Comparison of ENCODE assay signal across 17 mouse cellular contexts in genomic region chr16:35457011-35457419, GRCm38 (mm10). TPM values are rescaled to one million over a fixed set of nuclear protein-coding genes. Genes with fewer than 3 reads are reported as not detected.
A peak's percentile ranks its signal among the peaks of the same experiment; 100 is the strongest.
DNase-seq lines count a peak whose midpoint lies in the region; ATAC-seq and TF ChIP-seq lines count a peak whose summit lies in the region.
"Had no signal": no experiment of that assay in that cellular context is flagged by ENCODE, and none has a peak within 500 bp of the region (broad histone marks: within the 10 kb centered on the region; RNA-seq: fewer than 3 reads in every experiment).

No protein-coding gene starts in this region.

- H3K9ac ChIP-seq in kidney, embryonic 16.5 days (replicated peaks; ENCODE audit: low read length), result no peak overlapping the region
- peak overlapping the region; percentile 26 for H3K9ac ChIP-seq in liver, adult 2 months (ENCODE audit: low read depth, low read length)
- no peak overlapping the region for H3K9ac ChIP-seq in liver, embryonic 11.5 days (ENCODE audit: low read depth, low read length)
- no peak overlapping the region for H3K9ac ChIP-seq in forebrain, embryonic 11.5 days (ENCODE audit: low read length)
- H3K9ac ChIP-seq: embryonic facial prominence, embryonic 12.5 days; hindbrain, embryonic 12.5 days; liver, embryonic 13.5 days had no signal

- H3K4me1 ChIP-seq in kidney, embryonic 16.5 days (ENCODE audit: insufficient read depth, low read length), result 0 out of 2 replicates have a peak, but pooled peaks cover 4% of the 10 kb centered on the region
- peaks cover 28% of the 10 kb centered on the region for H3K4me1 ChIP-seq in liver, adult 2 months (ENCODE audit: control insufficient read depth, insufficient read depth, low read length)
- H3K4me1 ChIP-seq in liver, embryonic 11.5 days (replicated peaks; ENCODE audit: control insufficient read depth, insufficient read depth, low read length), result no peaks in the 10 kb centered on the region
- no peaks in the 10 kb centered on the region for H3K4me1 ChIP-seq in forebrain, embryonic 11.5 days (replicated peaks; ENCODE audit: control insufficient read depth, insufficient read depth, low read length)
- H3K4me1 ChIP-seq: embryonic facial prominence, embryonic 12.5 days; liver, embryonic 13.5 days; megakaryocyte, embryonic 14.5 days had no signal

- no peaks in the 10 kb centered on the region for H3K27me3 ChIP-seq in kidney, embryonic 16.5 days (ENCODE audit: insufficient read depth, low read length)
- no peaks in the 10 kb centered on the region for H3K27me3 ChIP-seq in liver, adult 2 months (ENCODE audit: control insufficient read depth, insufficient read depth, low read length)
- H3K27me3 ChIP-seq in liver, embryonic 11.5 days (replicated peaks; ENCODE audit: control insufficient read depth, insufficient read depth, low read length), result no peaks in the 10 kb centered on the region
- no peaks in the 10 kb centered on the region for H3K27me3 ChIP-seq in forebrain, embryonic 11.5 days (ENCODE audit: control insufficient read depth, insufficient read depth, low read length)
- H3K27me3 ChIP-seq: embryonic facial prominence, embryonic 12.5 days; hindbrain, embryonic 12.5 days; liver, embryonic 13.5 days; megakaryocyte, embryonic 14.5 days had no signal

- H3K9me3 ChIP-seq in kidney, embryonic 16.5 days (ENCODE audit: low read length), result no peaks in the 10 kb centered on the region
- no peaks in the 10 kb centered on the region for H3K9me3 ChIP-seq in liver, embryonic 11.5 days (ENCODE audit: control insufficient read depth, low read length)
- H3K9me3 ChIP-seq in forebrain, embryonic 11.5 days (ENCODE audit: control insufficient read depth, low read length), result no peaks in the 10 kb centered on the region
- H3K9me3 ChIP-seq: embryonic facial prominence, embryonic 12.5 days; hindbrain, embryonic 12.5 days; liver, embryonic 13.5 days; megakaryocyte, embryonic 14.5 days had no signal

- 77% methylated on average over 7 of the region's 7 CpGs for WGBS in kidney, embryonic 16.5 days
- WGBS in liver, adult 2 months, result 43% methylated on average over 7 of the region's 7 CpGs
- 88% methylated on average over 7 of the region's 7 CpGs for WGBS in liver, embryonic 11.5 days
- 95% methylated on average over 7 of the region's 7 CpGs for WGBS in forebrain, embryonic 11.5 days

- H3K4me3 ChIP-seq in kidney, embryonic 16.5 days (ENCODE audit: low read length), result no peak overlapping the region
- H3K4me3 ChIP-seq in liver, adult 2 months (ENCODE audit: insufficient read depth, low read depth, low read length), result no peak overlapping the region
- H3K4me3 ChIP-seq in liver, embryonic 11.5 days (ENCODE audit: low read depth, low read length), result no peak overlapping the region
- H3K4me3 ChIP-seq in forebrain, embryonic 11.5 days (ENCODE audit: low read depth, low read length), result no peak overlapping the region
- H3K4me3 ChIP-seq: embryonic facial prominence, embryonic 12.5 days; hindbrain, embryonic 12.5 days; liver, embryonic 13.5 days; megakaryocyte, embryonic 14.5 days had no signal

- no peak overlapping the region for H3K4me2 ChIP-seq in kidney, embryonic 16.5 days (replicated peaks; ENCODE audit: low read depth, low read length)
- no peak overlapping the region for H3K4me2 ChIP-seq in liver, embryonic 11.5 days
- H3K4me2 ChIP-seq in forebrain, embryonic 11.5 days (ENCODE audit: low read depth, low read length, severe bottlenecking), result no peak overlapping the region
- H3K4me2 ChIP-seq: embryonic facial prominence, embryonic 12.5 days; hindbrain, embryonic 12.5 days; liver, embryonic 13.5 days had no signal

- H3K27ac ChIP-seq in kidney, embryonic 16.5 days (ENCODE audit: low read length), result no peak overlapping the region
- peak overlapping the region; percentile 94 for H3K27ac ChIP-seq in liver, adult 2 months (replicated peaks; ENCODE audit: insufficient read depth, low read depth, low read length)
- no peak overlapping the region for H3K27ac ChIP-seq in liver, embryonic 11.5 days (ENCODE audit: low read depth, low read length)
- H3K27ac ChIP-seq in forebrain, embryonic 11.5 days (ENCODE audit: low read depth, low read length), result no peak overlapping the region
- H3K27ac ChIP-seq: embryonic facial prominence, embryonic 12.5 days; hindbrain, embryonic 12.5 days; liver, embryonic 13.5 days had no signal

- no peak for ATAC-seq in kidney, embryonic 16.5 days (ENCODE audit: low FRiP score, low TSS enrichment)
- ATAC-seq in liver, embryonic 11.5 days (replicated peaks; ENCODE audit: low FRiP score), result no peak
- ATAC-seq in forebrain, embryonic 11.5 days (replicated peaks; ENCODE audit: low FRiP score), result no peak
- ATAC-seq: forebrain, embryonic 16.5 days; lung, postnatal 0 days had no signal

- peak; percentile 24 for DNase-seq in kidney, adult 11 months
- DNase-seq in liver, adult 2 months (ENCODE audit: extremely low read depth, low read depth, low spot score), result peak; percentile 64
- no peak for DNase-seq in liver, embryonic 11.5 days (ENCODE audit: low spot score)
- peak; percentile 59 for DNase-seq in cerebellum, adult 8-10 months
- DNase-seq in layer of hippocampus, adult 8-10 months (ENCODE audit: low spot score in 2 of 2), result peak; percentile 41 to 70
- no peak for DNase-seq in forebrain, embryonic 11.5 days (ENCODE audit: low spot score)
- DNase-seq in lung, postnatal 25 days (ENCODE audit: low spot score), result no peak
- DNase-seq: adrenal gland, adult 8-10 months; gastrocnemius, postnatal 25 days; left cerebral cortex, postnatal 4 days; liver, embryonic 13.5 days had no signal

- no peak for TF ChIP-seq POLR2A in liver, adult 2 months (IDR thresholded peaks at IDR 0.05; ENCODE audit: extremely low read depth, insufficient read depth, low read length)

- peaks cover 19% of the 10 kb centered on the region for H3K36me3 ChIP-seq in kidney, embryonic 16.5 days (ENCODE audit: insufficient read depth, low read length)
- H3K36me3 ChIP-seq in liver, adult 2 months (ENCODE audit: control insufficient read depth, insufficient read depth, low read length), result peaks cover 28% of the 10 kb centered on the region
- peaks cover 6% of the 10 kb centered on the region; the same call in 1 of the 2 replicates for H3K36me3 ChIP-seq in liver, embryonic 11.5 days (ENCODE audit: control insufficient read depth, insufficient read depth, low read length)
- no peaks in the 10 kb centered on the region for H3K36me3 ChIP-seq in forebrain, embryonic 11.5 days (ENCODE audit: control insufficient read depth, insufficient read depth, low read length)

- H3K79me2 ChIP-seq in liver, adult 2 months (ENCODE audit: control insufficient read depth, insufficient read depth, low read length), result peaks cover 8% of the 10 kb centered on the region; the same call in 1 of the 2 replicates

- TF ChIP-seq CTCF in liver, adult 2 months (IDR thresholded peaks at IDR 0.05; ENCODE audit: low read depth, low read length), result no peak

RNA-seq across cellular contexts. Expression of gene Pdia5, which starts 33.7 kb away (rescaled TPM):
- polyA plus RNA-seq in kidney, embryonic 16.5 days (2015; fragmentation: Nextera tagmentation; extraction: Ambion mirVana), result 52.5 and 62.0 TPM in 2 replicates
- total RNA-seq in liver, adult 2 months (2014; rRNA removed), result 38.1 and 41.7 TPM in 2 replicates
- 24.2 and 32.2 TPM in 2 replicates for polyA plus RNA-seq in liver, adult 2 months (2012; rRNA removed)
- 22.6 and 24.6 TPM in 2 replicates for polyA plus RNA-seq in liver, embryonic 11.5 days (2014; fragmentation: Nextera tagmentation; extraction: Ambion mirVana)
- 1 to 10 TPM; 2.9 to 4.9 (median 4.3) TPM for total RNA-seq in layer of hippocampus, adult 8-10 months (2022)
- polyA plus RNA-seq in forebrain, embryonic 11.5 days (2014; fragmentation: Nextera tagmentation; extraction: Ambion mirVana), result 7.8 and 9.3 TPM in 2 replicates

Comparison
In these comparisons a context has a peak if more than half of its experiments do, and no peak if none do; other contexts are left out.
1. DNase-seq: peak in kidney, adult 11 months (single experiment), liver, adult 2 months (single experiment), cerebellum, adult 8-10 months (single experiment) and layer of hippocampus, adult 8-10 months (2 of 2); none in liver, embryonic 11.5 days (single experiment), forebrain, embryonic 11.5 days (single experiment) and lung, postnatal 25 days (single experiment).